Mouse (Mus musculus): ENCODE results near the gene Aoc2.

GRCm38 (mm10) chr11:101355916-101356315, 31.1 kb downstream of the Aoc2 start:
- TF ChIP-seq CTCF (IDR thresholded peaks at IDR 0.05; ENCODE audit: extremely low read depth, insufficient read depth, insufficient read length, insufficient replicate concordance) (no peak), POLR2A (IDR thresholded peaks at IDR 0.05; ENCODE audit: low read depth, low read length) (no peak)

All from spleen, adult 2 months (tissue).